Mouse (Mus musculus): Measurements from ENCODE around the gene Drg1. TPM values are rescaled to one million over a fixed set of nuclear protein-coding genes. Genes with fewer than 3 reads are reported as not detected.

Drg1 gene
- polyA plus RNA-seq, 1 experiment from 2014 or later = 249 TPM

DNA sequence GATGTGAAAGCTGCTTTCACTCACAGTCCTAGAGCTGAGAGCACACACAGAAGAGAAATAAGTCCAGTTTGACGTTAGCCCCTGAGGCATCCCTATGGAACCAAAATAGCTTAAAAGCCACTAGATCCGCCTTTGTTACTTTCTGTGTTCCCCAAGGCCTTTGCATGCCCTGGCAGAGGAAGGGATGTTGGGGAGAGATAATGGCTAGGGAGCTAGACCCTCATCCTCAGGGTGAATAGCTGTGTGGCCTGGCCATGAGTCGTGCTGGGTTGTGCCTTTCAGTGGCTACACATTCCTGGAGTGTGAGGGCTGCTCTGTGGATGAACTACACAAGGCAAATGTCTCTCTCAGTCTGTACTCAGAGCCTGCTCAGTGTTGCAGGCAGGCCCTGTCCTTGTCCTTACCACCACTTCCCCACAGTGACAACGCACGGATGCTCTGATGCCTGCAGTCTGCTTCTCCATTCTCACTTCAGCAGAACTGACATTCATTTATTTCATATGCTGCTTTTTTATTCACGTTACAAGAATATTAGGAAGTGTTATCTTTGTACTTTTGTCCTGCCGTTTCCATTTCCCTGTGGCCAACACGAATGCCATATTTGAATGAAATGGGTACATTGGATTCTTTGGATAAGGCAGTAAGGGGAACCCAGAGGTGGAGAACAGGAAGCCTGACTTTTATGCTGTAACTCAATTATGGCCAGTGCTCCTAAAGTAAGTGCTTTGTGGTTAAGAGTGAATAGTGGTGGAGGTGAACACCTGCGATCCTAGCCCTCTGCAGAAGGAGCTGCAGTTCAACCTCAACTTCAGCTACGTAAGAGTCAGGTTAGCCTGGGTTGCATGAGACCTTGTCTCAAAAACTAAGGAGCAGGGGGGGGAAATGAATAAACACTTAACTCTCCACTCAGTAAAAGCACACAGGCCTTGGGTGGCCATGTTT, 31.9 kb upstream of the Drg1 start:
- WGBS = 89% methylated on average over 10 of the region's 10 CpGs
- Histone ChIP-seq H3K4me1 (peaks cover 44% of the 10 kb centered on the region), H3K27me3 (no peaks in the 10 kb centered on the region), H3K4me2 (replicated peaks) (no peak overlapping the region), H3K27ac (replicated peaks) (no peak overlapping the region), H3K9me3 (no peaks in the 10 kb centered on the region), H3K4me3 (no peak overlapping the region), H3K36me3 (peaks cover 85% of the 10 kb centered on the region), H3K9ac (replicated peaks) (no peak overlapping the region)
- ATAC-seq (replicated peaks) = no peak

DNA sequence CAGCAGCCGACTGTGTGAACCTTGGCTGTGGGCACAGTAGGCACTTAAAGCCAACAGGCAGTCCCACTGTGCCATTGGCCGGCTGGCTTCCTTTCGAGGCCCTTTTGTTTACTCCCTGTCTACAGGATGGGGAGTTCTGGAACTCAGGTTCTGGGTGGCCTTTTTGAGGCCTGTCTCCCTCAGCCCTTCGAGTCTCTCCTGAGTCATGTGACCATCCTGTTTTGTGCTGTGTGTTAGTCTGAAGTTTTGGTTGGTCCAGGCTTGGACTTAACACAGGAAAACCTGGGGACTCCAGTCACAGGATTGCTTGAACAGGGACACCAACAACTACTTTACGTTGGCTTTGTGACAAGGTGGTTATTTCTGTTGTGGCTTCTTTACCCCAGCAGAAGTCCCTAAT, 29.8 kb upstream of the Drg1 start:
- 55% methylated on average over 5 of the region's 5 CpGs for WGBS

DNA sequence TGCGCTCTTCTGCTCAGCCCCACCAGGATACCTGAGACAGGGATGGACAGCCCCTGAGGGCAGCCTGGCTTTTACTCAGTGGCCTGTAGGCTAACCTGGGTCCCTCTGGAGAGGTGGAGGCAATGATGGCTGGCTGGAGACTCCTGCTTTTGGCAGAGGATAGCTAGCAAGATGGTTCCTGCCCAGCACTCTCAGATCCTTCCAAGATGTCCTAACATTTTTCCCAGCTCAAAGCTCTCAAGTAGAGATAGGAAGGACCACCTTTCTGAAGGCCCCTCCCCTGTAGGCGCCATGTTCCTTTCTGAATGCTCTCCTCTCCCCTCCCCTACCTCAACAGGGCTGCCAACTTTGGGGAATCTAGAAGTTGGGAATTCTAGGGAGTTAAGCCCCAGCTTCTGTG, 28.4 kb upstream of the Drg1 start:
- Histone ChIP-seq H3K36me3 (peaks cover 54% of the 10 kb centered on the region), H3K27me3 (no peaks in the 10 kb centered on the region), H3K27ac (replicated peaks) (no peak overlapping the region), H3K4me1 (peaks cover 45% of the 10 kb centered on the region), H3K4me3 (peak overlapping the region; percentile 75), H3K9me3 (no peaks in the 10 kb centered on the region), H3K4me2 (replicated peaks) (peak overlapping the region; percentile 93), H3K9ac (replicated peaks) (peak overlapping the region; percentile 99; the same call in 1 of the 2 replicates)
- ATAC-seq (replicated peaks) = no peak
- 80% methylated on average over 2 of the region's 2 CpGs for WGBS

More for the DNA sequence above, 29.8 kb upstream of the Drg1 start:
- Histone ChIP-seq H3K27me3 (no peaks in the 10 kb centered on the region), H3K27ac (replicated peaks) (no peak overlapping the region), H3K36me3 (peaks cover 67% of the 10 kb centered on the region), H3K9me3 (no peaks in the 10 kb centered on the region), H3K9ac (replicated peaks) (no peak overlapping the region), H3K4me3 (no peak overlapping the region), H3K4me1 (peaks cover 45% of the 10 kb centered on the region), H3K4me2 (replicated peaks) (0 out of 2 replicates have a peak overlapping the region, but pooled peaks have one; percentile 14)
- ATAC-seq (replicated peaks) = no peak

DNA sequence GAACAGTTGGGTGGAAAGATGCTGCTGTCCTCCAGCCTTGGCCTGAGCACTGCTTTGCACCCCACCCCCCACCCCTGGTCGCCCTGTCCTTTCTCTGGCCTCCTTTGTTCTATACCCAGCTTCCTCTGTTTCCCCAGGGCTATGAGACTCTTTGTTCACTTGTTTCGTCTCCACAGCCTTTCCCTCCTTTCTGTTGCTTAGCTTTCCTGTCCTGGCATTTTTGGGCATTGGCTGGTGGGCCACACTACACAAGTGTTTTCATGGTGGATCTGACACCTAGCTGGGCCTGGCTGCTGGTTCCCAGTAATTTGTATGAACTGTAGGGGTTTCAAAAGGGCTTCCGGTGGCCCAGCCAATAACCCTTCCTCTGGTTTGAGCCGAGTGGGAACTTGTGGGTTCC, 27.1 kb upstream of the Drg1 start:
- peaks cover 41% of the 10 kb centered on the region for H3K36me3 ChIP-seq
- H3K9me3 ChIP-seq = no peaks in the 10 kb centered on the region
- peaks cover 50% of the 10 kb centered on the region for H3K4me1 ChIP-seq
- 10% methylated on average over 4 of the region's 4 CpGs for WGBS
- peak overlapping the region; percentile 93 for H3K4me2 ChIP-seq (replicated peaks)
- H3K27ac ChIP-seq (replicated peaks) = peak overlapping the region; percentile 100
- peak overlapping the region; percentile 75 for H3K4me3 ChIP-seq
- ATAC-seq (replicated peaks) = no peak
- no peaks in the 10 kb centered on the region for H3K27me3 ChIP-seq
- H3K9ac ChIP-seq (replicated peaks) = peak overlapping the region; percentile 99

DNA sequence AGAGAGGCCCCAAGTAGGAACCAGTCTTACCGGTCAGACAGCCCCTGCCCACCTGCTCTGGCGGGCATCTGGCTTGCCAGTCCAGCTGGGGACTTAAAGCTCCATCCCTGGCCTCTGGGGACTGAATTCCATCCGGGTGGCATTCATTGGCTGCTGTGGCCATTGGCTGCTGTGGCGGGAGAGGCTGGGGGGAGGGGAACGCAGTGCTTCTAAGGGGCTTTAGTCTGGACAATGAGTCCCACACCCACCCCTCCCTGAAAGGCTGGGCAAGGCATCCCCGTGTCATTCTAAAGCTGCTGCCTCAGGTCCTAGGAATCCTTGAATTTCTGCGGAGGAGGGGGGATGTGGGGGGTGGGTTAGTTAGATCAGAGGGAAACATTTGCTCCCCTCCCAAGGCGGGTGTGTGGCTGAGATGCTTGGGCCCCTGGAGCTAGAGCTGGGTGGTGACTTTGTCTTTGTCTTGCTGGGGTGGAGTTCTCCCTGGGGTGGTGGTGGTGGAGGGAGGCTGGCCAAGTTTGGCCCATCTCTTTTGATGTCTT, 26.6 kb upstream of the Drg1 start:
- no peak for ATAC-seq (replicated peaks)
- H3K4me1 ChIP-seq = peaks cover 53% of the 10 kb centered on the region

DNA sequence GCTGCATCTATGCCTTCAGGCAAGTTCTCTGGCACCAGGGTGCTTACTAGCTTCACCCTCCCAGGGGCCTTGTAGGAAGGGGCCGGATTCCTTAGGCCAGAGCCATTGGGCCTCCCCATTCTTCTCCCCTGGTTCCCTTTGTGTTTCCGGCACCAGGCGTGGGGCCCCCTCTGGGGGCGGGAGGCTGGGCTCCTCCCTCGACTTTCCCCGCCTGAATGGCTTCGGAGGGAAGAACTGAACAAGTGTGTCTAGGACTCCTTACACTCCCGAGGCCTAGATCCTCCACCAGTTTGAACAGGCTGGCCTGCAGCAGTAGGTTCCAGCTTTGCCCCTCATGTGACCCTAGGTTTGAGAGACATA, 25.8 kb upstream of the Drg1 start:
- Histone ChIP-seq H3K27me3 (no peaks in the 10 kb centered on the region), H3K27ac (replicated peaks) (peak overlapping the region; percentile 100), H3K4me3 (peak overlapping the region; percentile 75), H3K36me3 (peaks cover 28% of the 10 kb centered on the region), H3K9me3 (no peaks in the 10 kb centered on the region), H3K4me2 (replicated peaks) (peak overlapping the region; percentile 93), H3K9ac (replicated peaks) (peak overlapping the region; percentile 99), H3K4me1 (peaks cover 57% of the 10 kb centered on the region)
- WGBS = 0% methylated on average over 8 of the region's 8 CpGs
- ATAC-seq (replicated peaks) = 0 out of 2 replicates have a peak, but pooled peaks have one; percentile 2

More for the DNA sequence above, 26.6 kb upstream of the Drg1 start:
- Histone ChIP-seq H3K9ac (replicated peaks) (peak overlapping the region; percentile 99), H3K27me3 (no peaks in the 10 kb centered on the region), H3K9me3 (no peaks in the 10 kb centered on the region), H3K36me3 (peaks cover 36% of the 10 kb centered on the region), H3K4me2 (replicated peaks) (peak overlapping the region; percentile 93), H3K4me3 (peak overlapping the region; percentile 75), H3K27ac (replicated peaks) (peak overlapping the region; percentile 100)
- 0% methylated on average over 8 of the region's 8 CpGs for WGBS

DNA sequence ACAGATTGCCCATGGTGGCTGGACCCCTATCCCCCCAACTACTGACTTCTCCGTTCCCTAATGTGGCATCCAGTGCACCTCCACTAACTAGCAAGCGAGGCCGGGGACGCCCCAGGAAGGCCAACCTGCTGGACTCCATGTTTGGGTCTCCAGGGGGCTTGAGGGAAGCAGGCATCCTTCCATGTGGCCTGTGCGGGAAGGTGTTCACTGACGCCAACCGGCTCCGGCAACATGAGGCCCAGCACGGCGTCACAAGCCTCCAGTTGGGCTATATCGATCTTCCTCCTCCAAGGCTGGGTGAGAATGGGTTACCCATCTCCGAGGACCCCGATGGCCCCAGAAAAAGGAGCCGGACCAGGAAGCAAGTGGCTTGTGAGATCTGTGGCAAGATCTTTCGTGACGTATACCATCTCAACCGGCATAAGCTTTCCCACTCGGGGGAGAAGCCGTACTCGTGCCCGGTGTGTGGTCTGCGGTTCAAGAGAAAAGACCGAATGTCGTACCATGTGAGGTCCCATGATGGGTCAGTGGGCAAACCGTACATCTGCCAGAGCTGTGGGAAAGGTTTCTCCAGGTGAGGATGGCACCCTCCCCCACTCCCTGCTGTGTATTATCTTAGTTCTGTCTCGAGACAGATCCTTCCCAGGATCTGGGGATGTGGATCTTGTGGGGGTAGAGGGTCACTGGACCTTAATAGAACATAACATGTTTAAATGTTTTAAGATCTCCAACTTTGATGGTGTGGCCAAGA, 25.3 kb upstream of the Drg1 start:
- H3K27me3 ChIP-seq = no peaks in the 10 kb centered on the region
- H3K36me3 ChIP-seq = peaks cover 24% of the 10 kb centered on the region
- under 1% methylated on average over 26 of the region's 26 CpGs for WGBS
- H3K9ac ChIP-seq (replicated peaks) = peak overlapping the region; percentile 99
- H3K9me3 ChIP-seq = no peaks in the 10 kb centered on the region
- H3K4me1 ChIP-seq = peaks cover 55% of the 10 kb centered on the region
- peak overlapping the region; percentile 75 for H3K4me3 ChIP-seq
- peak overlapping the region; percentile 100 for H3K27ac ChIP-seq (replicated peaks)
- no peak for ATAC-seq (replicated peaks)
- H3K4me2 ChIP-seq (replicated peaks) = peak overlapping the region; percentile 93

DNA sequence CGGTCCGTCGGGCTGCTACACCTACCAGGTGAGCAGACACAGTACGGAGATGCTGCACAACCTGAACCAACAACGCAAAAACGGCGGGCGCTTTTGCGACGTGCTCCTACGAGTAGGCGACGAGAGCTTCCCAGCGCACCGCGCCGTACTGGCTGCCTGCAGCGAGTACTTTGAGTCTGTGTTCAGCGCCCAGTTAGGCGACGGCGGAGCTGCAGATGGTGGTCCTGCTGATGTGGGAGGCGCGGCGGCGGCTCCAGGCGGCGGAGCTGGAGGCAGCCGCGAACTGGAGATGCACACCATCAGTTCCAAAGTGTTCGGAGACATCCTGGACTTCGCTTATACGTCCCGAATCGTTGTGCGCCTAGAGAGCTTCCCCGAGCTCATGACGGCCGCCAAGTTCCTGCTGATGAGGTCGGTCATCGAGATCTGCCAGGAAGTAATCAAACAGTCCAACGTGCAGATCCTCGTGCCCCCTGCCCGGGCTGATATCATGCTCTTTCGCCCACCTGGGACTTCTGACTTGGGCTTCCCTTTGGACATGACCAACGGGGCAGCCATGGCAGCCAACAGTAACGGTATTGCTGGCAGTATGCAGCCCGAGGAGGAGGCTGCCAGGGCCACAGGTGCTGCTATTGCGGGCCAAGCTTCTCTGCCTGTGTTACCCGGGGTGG, 24.6 kb upstream of the Drg1 start:
- H3K9me3 ChIP-seq = no peaks in the 10 kb centered on the region
- H3K4me3 ChIP-seq = peak overlapping the region; percentile 75
- no peaks in the 10 kb centered on the region for H3K27me3 ChIP-seq
- peak; percentile 9; the same call in 1 of the 2 replicates for ATAC-seq (replicated peaks)
- peak overlapping the region; percentile 93 for H3K4me2 ChIP-seq (replicated peaks)
- peak overlapping the region; percentile 99 for H3K9ac ChIP-seq (replicated peaks)
- WGBS = under 1% methylated on average over 50 of the region's 50 CpGs
- H3K4me1 ChIP-seq = peaks cover 48% of the 10 kb centered on the region
- peaks cover 17% of the 10 kb centered on the region for H3K36me3 ChIP-seq
- peak overlapping the region; percentile 100 for H3K27ac ChIP-seq (replicated peaks)

DNA sequence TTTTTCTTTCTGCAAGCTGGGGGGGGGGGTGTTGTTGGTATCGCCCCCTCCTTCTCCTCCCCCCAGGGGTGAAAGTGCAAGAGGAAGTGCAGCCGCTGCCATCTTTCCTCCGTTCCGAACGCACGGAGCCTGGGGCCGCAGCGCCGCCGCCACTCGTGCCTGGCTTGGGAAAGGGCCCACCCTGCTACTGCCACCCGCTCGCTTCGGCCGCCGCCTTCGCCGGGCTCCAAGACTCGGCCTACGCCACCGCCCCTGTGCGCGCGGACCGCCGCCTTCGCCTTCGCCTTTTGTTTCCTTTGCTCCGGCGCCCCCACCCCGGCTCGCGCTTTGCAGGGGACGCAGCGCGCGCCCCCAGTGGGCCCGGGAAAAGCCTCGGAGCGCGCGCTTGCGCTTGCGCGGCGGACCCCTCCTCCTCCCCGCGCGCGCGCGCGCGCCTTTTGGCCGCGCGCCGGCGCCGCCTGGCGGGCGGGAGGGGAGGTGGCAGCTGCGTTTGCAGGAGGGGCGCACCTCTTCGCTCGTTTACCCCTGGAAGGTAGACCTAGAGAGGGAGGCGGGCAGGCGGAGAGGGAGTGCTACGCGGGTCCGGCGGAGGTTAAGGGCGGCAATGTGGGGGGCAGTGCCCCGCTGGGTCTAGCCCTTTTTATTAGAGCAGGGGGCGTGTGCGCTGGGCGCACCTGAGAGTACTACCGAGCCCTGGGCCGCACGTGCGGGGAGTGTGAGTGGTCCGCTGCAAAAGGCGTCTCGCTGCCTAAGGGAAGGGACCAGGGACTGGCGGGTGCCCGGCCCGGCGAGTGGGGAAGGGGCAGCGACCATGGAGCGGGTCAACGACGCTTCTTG, 23.8 kb upstream of the Drg1 start:
- Histone ChIP-seq H3K4me3 (peak overlapping the region; percentile 75), H3K4me2 (replicated peaks) (peak overlapping the region; percentile 93), H3K9ac (replicated peaks) (peak overlapping the region; percentile 99), H3K9me3 (no peaks in the 10 kb centered on the region), H3K27me3 (no peaks in the 10 kb centered on the region), H3K27ac (replicated peaks) (peak overlapping the region; percentile 100), H3K36me3 (peaks cover 11% of the 10 kb centered on the region), H3K4me1 (peaks cover 40% of the 10 kb centered on the region)
- peak; percentile 66 for ATAC-seq (replicated peaks)
- WGBS = under 1% methylated on average over 89 of the region's 92 CpGs

DNA sequence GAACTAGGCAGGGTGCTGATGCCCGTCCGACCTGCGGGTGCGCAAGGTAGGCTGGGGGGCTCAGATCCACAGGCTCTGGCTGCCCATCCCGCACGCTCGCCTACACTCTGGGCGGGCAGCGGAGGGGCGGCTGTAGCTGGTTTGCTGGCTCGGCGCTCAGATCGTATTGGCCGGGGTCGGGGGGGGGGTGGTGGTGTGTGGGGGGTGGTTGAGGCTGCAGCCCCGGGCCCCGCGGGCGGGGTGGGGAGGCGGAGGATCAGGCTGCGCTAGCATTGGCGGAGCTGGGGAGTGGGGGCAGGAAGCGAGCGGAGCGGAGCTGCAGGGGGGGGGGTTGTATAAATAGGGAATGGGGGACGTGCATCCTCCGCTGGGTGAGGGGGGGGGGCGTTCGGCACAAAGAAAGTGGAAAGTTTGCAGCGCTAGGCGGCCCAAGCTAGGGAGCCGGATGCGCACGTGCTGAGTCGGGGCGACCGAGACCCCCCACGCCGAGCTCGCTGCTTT, 23.1 kb upstream of the Drg1 start:
- Histone ChIP-seq H3K27me3 (no peaks in the 10 kb centered on the region), H3K27ac (replicated peaks) (peak overlapping the region; percentile 100), H3K4me2 (replicated peaks) (peak overlapping the region; percentile 93), H3K4me3 (peak overlapping the region; percentile 75), H3K4me1 (peaks cover 33% of the 10 kb centered on the region), H3K9me3 (no peaks in the 10 kb centered on the region), H3K9ac (replicated peaks) (peak overlapping the region; percentile 99), H3K36me3 (peaks cover 6% of the 10 kb centered on the region)
- peak; percentile 78 for ATAC-seq (replicated peaks)
- under 1% methylated on average over 35 of the region's 40 CpGs for WGBS
